Mouse (Mus musculus) kidney, postnatal 4 days (tissue): Measurements from ENCODE around the gene Sh3d19.

Experiments used
- DNase-seq, 2 experiments: peaks; one replicate each; pipeline ENCODE4 v3.0.0; 2021; ENCODE audit warnings: mixed read lengths in 2 of 2

The Sh3d19 gene

DNA sequence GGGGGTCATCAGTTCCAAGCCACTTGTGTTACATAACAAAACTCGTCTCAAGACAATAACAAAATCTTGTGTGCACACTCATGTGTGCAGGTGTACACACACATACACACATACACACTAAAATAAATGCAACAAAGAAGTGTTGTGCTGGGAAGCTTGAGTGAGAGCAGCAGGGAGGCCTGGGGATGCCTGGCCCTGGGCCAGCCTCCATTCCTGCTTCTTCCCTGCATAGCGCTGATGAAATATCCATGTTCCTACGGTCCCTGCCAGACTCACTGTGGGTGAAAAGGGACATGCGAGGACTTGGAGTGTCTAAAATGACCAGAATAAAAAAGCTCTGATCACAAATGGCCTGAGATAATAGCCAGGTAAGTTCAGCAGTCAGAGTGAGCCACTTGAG lies 59.7 kb downstream of the Sh3d19 start:
- peak; percentile 39 to 44 for DNase-seq

DNA sequence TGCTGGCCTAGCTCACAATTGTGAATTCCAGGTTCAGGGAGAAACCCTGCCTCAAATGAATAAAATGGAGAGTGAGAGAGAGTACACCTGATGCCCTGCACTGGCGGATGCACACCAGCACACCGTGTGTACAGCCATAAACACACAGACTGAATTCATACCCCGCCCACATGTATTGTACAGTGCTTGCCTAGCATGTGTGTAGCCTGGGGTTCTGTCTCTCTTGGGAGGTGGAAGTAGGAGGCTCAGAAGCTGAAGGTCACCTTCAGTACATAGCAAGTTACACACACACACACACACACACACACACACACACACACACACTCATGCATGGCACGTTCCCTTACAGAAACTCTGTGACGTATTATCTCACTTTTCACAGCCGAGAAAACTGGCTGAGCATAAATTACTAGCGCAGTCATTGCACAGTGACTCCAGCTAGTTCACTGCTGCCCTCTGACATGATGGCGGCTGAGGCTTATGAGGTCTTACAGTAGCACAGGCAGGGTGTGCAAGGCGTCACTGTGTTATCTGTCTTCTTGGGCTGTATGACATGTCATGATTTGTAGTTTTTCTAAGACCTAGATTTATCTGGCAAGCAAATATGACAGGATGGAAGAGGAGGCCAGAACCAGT lies 62.7 kb downstream of the Sh3d19 start:
- no peak for DNase-seq

DNA sequence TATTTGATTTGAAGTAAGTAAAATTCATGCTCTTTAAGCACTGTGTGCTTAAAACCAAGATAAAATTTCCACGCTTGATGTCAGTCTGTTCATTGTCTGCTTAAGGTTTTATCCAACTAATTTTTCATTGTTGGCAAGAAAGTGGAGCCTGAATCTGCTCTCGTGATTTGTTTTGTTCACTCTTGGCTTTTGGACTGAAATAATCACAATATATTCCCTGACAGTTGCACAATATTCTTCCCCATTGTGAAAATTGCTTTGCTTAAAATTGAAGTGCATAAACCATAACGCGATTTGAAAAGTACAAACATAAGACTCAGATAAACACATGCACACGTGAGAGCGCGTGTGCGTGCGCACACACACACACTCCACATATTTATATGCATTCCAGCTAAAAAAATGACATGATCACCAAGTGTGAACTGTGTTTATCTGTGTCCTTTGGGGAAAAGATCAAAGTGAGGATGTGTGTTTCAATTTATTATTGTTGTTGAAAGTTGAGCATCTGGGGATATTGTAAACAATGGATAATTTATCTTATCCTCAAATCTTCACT lies 67.1 kb downstream of the Sh3d19 start:
- no peak for DNase-seq

DNA sequence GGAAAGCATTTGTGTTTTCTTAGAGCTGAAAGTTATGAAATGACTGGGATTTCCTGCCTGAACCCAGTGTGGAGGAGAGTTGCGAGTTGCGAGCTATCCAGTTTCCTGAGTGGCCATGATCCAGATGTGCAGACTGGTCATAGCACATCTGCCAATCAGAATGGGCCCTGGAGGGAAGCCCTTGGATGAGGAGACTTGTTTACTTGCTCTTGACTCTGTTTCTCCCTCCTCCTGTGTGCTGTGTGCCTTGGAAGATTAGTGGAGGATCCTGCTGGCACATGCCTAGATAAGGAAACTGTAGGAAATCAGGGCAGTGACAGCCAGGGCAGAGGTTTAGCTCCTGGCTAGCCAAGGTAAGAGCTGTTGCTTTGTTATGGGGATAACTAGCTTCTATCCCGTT lies 67.7 kb downstream of the Sh3d19 start:
- peak; percentile 50 to 60 for DNase-seq

DNA sequence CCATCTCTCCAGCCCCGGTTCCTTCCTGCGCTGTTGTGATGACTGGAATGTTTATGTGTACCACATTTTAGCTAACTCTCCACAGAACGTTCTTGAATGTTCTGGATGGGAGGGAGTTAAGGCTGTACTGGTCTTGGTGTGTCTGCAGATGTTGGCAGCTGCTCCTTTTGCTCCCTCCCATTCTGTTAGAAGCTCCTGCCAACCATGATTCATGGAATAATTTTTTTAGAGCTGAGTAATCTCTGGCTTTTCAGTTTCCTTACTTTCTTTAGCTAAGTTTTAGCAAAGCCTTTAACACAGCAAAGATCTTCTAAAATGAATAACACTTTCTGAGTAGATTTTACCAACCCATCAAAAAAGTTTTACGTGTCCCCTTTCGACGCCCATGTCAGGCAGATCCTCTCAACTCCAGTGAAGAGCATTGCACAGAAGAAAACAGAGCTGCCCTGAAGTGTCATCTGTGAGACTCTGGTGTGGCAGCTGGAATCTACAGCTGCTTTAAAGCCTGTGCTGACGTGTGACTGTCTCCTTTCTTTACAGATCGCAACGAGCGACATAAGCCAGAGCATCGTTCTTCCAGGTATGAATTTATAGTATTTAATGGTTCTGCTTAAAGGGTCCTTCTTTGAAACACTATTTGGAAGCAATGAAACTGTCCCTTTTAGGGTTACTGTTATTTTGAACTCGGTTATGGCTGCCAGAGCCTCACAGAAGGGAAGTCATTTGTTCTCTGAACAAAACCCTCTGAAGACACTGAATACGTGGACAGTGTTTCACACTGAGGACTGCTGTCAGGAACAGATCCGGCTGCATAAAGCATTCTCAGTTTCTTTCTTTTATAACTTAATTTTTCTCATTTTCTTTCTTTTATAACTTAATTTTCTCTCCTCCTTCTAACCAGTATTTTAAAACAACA lies 69.6 kb downstream of the Sh3d19 start:
- peak; percentile 27 to 53 for DNase-seq

DNA sequence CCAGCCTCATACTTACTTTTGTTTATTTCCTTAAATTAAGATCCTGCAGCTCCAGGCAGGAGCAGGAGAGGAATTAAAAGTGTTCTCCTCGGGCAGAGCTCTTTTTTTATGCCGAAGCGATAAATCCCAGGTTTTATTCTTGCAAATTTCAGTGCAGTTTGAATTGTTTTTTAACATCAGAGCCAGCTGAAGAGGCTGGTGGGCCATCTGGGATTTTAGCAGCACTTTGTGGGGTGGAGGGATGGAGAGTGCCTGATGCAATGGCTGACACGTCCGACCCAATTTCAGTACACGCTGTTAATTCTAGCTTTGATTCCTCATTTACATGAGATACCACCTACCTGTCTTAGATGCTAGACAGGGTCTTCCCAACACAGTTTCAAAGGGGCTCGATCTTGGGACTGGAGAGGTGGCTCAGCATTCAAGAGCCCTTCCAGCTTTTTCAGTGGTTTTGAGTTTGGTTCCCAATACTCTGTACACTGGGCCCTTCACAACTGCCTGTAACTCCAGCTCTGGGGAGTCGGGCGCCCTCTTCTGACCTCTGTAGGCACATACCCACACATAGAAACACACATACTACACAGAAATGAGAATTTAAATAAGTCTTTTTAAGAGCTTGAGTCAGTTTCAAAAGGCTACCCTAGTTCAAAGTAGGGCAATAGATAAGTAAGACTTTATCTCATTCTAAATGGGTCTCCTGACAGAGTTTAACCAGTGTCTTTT lies 76.9 kb downstream of the Sh3d19 start:
- no peak for DNase-seq

DNA sequence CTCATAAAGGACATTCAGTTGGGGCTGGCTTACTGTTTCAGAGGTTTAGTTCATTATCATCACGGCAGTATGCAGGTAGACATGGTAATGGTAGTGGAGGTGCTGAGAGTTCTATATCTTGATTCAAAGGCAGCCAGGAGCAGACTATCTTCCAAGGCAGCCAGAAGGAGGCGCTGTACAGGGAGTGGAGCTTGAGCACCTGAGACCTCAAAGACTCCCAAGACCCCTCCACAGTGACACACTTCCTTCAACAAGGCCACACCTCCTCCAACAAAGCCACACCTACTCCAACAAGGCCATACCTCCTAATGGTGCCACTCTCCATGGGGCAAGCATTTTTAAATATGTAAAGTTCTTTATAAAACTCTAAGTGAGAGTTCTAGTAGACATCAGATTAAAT lies 78.1 kb downstream of the Sh3d19 start:
- no peak for DNase-seq

DNA sequence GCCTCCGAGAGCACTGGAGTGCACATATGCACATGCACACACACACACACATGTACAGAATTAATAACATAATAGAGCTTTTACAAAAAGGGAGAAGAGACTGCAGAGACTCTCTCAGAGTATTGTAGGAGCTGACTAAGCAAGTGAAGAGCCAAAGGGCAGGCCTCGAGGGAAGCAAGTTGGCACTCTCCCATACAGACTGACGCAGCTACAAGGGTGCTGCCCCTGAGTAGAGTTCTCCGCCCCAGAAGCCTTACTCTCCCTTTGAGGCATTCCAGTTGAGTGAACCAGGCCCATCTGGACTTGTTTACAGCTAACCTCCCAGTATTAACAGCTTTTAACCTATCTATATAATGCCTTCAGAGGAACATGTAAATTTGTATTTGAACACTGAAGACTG lies 85.8 kb downstream of the Sh3d19 start:
- peak; percentile 46 to 66 for DNase-seq

DNA sequence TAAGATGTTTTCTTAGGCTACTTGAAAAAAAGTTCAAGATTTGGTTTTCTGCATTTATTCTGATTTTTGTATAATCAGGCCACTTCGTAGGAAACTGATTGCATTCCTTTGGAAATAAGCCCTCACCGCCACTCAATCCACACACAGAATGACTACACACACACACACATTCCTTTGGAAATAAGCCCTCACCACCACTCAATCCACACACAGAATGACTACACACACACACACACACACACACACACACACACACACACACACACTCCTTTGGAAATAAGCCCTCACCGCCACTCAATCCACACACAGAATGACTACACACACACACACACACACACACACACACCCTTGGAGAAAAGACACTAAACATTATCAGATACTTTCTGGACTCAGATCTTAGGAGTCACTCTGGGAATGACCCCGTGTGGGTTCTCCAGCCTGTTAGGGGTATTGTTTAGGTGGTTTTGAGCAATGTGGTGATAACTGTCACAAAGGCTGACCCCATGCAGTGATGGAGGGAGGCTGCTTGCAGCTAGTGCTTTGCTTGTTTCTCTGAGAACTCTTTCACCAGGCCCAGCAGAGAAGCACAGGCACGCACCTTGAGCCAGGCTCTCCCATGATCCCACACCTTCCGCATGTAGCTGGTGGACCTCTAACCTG lies 86.7 kb downstream of the Sh3d19 start:
- DNase-seq = no peak

DNA sequence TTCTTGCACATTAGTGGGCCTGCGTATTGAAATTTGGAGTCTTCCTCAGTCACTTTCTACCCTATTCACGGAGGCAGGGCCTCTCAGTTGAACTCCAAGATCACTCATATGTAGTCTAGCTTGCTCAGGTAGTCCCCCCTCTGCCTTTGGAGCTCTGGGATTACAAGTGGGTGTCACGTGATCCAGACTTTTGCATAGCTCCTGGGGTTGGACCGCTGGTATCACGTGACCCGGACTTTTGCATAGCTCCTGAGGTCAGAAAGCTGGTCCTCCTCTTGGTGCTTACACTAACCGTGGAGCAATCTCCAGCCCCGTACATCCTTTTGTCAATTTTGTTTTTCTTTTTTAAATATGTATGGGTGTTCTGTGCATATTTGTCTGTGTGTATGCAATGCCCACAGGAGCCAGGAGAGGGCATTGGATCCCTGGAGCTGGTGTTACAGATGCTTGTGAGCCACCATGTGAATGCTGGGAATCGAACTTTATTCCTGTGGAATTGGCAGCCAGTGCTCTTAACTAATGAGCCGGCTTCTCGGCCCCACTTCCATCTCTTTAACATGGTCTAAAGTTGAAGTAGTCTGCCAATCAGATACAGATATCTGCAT lies 98.8 kb downstream of the Sh3d19 start:
- peak; percentile 20 to 29 for DNase-seq

DNA sequence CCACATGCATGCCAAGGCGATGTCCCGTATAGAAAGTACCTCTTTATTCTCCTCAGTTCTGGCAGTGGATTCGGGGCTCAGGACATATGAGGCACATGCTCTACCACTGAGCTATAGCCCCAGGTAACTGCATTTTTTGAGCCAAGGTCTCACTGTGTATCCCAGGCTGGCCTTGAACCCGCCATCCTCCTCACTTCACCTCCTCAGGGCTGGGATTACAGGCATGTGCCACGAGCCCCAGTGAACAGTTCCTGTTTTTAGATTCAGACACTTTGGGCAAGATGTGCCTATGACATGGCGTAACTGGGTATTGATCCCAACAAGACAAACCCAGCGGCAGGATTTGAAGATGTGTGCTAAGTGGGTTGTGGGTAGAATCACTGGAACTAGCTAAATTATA lies 99.9 kb downstream of the Sh3d19 start:
- DNase-seq = no peak

DNA sequence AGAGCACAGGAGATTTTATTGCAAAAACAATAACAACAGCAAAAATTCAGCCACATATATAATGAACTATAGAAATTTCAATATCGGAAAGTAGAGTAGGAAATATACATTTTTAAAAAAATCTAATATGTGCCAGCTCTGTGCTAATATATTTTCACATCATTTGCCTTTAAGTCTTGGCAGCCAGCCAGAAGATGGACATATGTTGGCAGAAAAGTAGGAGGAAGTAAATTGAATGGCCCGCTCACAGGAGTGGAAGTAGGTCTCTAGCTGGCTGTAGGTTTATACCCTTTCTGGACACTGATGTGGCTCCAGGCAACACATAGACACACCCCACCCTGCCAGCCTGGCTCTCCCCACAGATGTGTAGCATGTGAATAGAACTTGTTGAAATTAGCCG lies 101.2 kb downstream of the Sh3d19 start:
- no peak for DNase-seq

DNA sequence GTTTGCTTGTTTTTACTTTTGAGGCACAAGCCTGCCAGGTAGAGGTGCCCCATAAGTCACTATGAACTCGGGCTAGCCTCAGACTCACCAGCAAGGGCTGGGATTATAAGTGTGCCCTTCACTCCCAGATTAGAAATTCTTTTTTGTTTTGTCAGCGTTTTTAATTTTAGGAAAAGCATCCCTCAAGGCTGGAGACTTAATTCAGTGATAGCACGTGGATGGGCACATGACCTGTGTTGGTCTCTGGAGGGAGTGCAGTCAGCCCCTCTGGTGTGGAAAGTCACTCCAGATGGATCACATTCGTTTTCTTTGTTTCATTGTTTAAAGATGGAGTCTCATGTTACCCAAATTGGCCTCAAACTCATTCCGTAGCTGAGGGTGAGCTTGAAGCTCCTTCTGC lies 102.0 kb downstream of the Sh3d19 start:
- DNase-seq = no peak

DNA sequence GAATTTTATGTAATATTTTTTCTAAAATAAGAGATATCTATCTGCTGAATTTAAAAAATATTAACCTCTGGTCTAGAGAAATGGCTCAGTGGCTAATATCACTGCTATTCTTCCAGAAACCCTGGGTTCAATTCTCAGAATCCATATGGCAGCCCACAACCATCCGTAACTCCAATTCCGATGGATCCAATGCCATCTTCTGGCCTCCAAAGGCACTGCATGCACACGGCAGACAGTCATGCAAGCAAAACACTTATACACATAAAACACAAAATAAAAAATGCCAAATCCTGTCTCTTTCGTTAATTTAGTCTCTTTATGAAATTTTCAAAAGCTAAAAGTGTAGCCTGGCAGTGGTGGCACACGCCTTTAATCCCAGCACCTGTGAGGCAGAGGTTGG lies 104.7 kb downstream of the Sh3d19 start:
- DNase-seq = no peak

DNA sequence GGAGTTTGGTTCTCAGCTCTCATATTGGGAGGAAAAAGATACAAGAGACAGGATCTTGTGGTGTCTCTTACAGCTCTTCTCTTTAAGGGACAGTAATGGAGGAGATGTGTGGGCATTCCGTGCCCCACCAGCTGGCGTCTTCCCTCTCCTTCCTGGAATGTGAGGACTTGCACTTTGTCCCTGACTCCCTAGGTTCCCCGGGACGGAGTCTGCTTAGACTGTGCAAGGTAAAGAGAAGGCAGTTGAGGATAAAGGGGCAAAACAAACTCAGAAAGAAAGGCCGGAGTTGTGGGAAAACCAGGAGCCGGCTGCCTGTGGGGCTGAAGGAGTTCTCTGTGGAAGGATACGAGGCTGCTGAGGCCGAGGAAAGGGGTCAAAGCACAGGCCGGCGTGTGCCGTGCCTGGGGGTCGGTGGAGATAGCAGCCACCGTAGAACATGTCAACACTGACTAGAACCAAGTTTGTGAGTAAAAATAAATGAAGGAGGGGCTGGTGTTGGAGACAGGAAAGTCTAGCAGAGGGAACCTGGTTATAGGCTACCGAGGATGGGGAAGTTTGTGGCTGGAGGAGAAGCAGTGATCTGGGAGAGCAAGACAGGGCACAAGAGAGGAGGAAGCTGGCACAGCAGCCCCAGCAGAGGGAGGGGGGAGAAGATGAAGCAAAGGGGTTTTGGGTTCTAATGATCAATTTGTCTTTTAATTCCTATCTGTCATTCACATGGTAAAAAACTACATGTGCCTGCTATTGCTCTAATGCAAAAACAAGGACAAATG lies 105.8 kb downstream of the Sh3d19 start:
- peak; percentile 19 to 52 for DNase-seq

DNA sequence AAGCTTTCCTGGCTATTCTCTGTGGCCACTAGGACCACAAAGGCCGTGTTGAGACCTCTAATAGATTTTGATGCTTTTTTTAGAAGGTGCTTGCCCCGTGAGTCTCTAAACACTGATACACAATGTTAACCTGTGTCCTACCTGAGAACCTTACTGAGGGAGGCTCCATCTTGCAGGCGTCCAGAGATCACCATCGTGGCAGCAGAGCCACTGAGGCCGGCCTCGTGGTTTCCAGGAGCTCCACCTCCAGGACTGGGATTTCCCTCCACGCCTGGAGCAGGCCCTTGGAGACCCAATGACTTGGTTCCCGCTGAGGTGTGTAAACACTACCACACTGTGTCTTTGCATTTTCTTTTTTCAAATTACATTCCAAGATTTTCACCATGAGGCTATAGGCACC lies 112.1 kb downstream of the Sh3d19 start:
- DNase-seq = no peak

DNA sequence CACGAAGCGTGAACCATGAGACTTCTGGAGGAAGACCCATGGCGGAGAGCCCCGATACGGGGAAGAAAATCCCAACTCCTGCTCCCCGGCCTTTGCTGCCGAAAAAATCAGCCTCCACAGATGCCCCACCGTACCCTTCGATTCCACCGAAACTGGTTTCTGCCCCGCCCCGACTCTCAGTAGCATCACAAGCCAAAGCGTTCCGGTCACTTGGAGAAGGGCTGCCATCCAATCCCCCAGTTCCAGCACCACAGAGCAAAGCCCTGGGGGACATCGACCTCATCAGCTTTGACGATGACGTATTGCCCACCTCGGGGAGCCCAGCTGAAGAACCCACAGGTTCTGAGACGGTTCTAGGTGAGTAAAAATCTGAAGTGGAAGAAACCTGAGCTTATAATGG lies 114.1 kb downstream of the Sh3d19 start:
- DNase-seq = no peak

DNA sequence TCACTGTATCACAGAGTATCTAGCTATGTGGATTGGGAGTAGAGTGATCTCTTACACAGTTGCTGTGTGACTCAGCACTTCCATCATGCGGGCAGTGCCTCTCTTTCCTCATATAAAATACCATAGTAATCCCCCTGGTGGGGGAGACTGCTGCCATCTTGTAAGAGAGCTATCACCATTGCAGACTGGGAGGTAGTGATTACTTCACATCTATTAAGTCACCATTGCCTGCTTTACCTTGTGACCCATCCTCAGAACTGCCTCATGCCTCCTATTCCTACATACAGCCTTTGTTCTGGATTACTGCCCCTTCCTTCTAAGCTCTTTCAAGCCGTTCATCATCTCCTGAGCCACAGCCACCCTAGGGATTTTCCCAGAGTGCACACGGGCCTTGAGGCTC lies 117.0 kb downstream of the Sh3d19 start:
- DNase-seq = no peak

DNA sequence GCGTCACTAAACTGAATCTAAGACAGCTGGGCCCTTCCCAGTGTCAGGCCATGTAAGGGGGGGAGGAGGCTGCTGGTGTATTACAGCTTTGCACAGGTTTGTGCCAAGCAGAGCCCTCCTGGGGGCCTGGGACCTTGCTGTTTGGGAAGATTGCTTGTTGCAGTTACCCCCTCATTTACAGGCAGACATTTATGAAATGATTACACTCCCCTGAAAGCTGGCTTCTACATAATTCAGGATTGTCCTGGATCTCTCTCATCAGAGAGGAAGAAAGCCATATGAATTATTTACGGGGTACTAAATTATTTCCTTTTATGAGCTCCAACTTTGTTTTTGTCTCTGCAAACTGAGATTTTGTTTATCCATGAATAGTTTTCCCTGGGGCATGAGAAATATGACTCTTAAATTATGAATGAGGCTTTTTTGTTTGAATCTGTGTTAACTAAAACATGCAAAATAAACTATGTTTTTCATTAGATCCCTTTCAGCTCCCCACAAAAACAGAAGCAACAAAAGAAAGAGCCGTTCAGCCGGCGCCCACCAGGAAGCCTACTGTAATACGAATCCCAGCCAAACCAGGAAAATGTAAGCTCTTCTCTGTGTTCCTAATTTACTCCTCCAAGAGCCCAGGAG lies 122.4 kb downstream of the Sh3d19 start:
- peak in 1 of 2 experiments; percentile 44 for DNase-seq

DNA sequence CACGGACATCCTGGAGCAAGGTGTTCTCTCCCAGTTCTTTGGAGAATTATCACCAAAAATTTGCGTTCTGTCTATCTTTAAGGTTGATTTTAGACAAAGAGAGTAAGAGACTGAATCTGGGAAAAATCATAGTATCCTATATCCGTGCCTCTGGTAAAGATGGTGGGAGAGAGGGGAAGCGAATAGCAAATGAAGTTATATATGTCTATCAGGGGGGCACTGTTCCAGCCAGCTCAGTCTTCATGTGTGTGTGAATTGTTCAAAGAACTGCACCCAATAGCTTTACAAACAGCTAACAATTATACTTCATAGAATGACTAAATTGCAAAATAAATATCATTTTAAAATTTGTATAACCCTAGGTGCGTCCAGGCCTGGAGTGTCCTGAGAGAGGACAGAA lies 123.0 kb downstream of the Sh3d19 start:
- DNase-seq = no peak

DNA sequence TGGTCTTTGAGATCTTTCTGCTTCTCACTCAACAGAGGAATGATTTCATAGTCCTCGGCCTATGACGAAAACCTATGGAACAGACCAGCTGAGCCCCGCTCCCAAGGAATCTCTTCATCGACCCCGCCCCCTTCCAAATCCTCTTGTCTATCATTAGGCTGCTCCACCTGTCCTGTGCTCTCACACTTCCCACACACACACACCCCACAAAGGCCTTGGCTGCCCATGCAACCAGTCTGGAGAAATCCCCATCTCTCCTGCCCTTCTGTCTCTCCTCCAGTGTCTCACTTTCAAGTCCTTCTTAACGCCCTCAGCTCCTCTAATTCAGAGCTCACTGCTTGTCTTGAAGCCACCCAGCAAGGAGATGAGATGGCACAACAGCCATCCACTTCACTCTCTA lies 131.0 kb downstream of the Sh3d19 start:
- no peak for DNase-seq
